Mouse (Mus musculus) natural killer cell, adult 2 months (primary cell): ENCODE results near the gene Dpyd.

Experiments used
- DNase-seq, 2 experiments: peaks; one replicate each; pipeline ENCODE4 v3.0.0; 2022; ENCODE audit warnings: low spot score in 2 of 2

The Dpyd gene

DNA sequence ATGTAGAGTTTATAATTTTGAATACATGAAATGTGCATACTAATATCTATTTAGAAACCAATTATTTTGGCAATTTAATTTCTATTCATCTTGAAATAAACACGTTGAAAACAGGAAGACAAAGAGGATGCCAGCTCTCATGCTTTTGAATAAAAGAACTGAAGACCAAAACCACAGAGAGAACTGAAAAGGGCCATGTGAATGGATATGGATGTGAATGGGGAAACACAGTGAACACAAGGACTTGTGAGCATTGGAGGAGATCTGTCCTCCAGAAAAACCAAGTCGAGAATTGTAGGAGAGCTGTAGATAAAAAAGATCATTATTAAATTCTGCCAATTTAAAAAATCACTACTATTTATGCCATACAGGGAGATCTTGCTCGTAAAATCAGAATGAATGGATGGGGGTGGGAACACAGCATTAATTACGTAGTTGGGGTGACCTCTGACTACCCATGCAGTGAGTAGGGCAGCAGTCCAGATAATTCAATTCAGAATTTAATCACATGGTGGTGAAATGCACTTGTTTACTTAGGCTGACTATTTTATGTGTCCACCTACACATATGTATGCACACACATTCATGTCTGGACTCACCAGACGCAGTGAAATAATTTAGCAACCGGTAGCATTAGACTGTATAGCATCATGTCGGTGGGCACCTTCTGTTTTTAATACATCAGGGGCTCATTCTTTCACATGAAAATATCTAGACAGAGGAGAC lies 114.3 kb downstream of the Dpyd start:
- no peak for DNase-seq

DNA sequence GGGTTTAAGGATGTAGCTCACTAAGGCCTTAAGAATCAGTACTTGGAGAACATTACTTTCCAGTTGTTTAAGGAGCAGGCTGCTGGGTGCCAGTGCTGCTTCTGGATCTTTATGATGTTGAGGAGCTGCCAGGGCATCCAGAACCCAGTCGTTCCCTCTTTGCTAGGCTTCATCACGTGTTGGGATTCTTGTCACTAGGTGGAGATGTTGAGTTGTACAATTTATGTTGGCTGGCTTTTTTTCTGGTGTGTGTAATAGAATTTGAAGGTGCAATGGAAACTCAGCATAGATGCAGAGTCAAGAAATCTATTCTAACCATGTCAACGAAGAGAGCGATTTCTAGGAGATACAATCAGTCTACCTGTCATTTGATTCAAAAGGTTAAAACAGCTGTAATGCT lies 118.9 kb downstream of the Dpyd start:
- DNase-seq, result no peak

DNA sequence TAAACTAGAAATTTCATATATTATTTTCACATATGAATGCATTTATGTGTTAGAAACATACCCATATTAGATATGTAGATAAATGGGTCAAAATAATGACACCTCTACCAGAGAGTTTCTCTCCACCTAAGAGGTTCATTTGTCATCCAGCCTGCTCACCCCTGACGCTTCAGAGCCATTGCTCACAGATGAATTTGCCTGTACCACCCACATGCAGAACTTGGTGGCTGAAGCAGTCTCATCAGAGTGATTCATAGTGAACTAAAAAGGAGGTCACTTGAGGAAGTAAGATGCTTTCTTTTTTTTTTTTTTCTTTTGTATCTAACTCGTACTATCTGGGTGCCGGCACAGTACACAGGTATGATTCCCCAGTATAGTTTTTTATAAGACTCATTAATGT lies 188.3 kb downstream of the Dpyd start:
- DNase-seq, result no peak

DNA sequence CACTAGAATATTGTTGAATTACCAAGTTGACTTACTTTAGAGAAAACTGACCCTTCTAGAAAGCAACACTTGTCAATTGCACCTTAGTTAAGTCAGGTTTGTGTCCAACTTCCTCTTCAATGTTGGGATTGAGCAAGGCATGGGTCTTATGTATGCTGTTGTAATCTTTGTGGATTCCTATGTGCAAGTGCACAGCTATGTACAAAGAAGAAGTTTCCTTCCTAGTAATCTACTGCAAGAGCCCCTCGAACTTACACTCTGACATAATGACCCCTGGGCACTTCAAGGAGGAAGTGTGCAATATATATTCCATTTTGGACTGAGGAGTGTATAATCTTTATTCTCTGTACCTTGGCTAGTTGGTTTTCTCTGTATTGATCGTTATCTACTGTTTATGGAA lies 191.7 kb downstream of the Dpyd start:
- no peak for DNase-seq

GRCm38 (mm10) chr3:118756099-118756498 lies 194.2 kb downstream of the Dpyd start:
- DNase-seq, result no peak

DNA sequence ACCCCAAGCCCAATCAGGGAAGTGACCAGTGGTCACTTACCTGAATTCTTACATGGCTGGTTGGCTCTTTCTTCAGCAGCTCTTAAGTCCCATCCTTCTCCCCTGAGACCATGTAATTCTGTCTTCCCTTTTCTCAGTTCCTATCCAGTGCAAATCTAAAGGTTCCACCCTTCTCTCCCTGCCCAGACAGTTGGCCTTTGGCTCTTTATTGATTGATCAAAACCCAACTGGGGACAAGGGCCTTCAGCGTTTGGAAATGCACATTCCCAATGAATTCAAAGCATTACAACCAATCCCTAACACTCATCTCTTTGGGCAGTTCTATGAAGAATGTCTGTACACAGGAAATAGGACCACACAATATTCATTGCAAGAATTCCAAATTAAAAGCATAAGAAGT lies 251.0 kb downstream of the Dpyd start:
- DNase-seq, result no peak

DNA sequence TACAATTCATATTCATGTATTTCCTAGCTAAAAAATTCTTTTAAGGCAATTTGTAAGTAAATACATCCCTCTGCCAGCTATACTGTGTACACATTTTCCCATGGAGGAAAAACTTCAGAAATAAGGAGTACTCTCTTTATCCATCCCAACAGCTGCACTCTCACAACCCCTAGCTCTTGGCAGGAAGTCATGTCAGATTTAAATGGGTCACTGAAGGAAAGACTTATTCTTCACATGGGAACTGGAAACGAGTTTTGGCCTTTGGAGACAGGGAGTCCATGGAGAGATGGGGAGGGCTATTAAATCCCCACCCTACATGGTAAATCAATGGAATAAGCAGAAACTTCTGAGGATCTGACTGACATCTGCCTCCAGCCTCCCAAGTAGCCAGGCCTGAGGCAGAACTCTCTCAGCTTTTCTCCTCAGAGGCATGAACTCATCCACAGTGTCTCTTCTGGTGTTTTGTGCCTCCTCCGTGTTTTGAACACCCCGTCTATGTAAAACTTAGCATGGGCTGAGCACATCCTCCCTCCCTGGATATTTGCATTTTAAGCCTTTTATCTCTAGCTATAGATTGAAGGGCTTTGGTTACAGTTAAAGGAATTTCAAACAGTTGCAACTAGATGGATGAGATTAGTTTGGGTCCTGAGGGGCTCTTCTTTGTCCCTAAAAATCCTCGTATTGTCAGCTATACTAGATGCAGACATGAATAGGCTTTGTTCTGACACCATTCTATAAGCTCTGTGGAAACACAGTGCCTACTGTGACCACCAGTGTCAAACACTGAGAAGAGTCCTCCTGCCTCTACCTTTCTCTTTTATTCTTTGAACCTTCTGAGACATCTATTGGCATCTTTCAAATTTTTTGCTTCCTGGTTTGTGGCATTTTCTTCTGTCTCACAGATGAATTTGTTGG lies 288.9 kb downstream of the Dpyd start:
- DNase-seq, result no peak

GRCm38 (mm10) chr3:118852711-118853110 lies 290.8 kb downstream of the Dpyd start:
- DNase-seq, result no peak

DNA sequence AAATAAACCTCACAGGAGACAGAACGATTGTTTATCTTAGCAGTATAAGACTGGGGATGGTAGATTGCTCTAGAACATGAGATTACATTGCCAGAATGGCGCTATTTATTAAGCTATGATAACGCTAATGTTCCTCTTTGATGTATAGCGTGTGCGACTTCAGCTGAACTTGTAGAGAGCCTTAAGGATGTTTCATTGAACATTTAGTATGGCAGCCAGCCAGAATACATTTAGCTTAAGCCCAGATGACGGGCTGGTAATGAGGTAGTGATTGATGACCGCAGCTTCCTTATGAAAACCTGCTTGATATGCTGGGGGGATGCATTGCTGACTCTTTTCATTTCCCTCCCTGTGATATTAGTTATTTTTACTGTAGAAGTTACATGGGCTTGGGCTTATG lies 293.5 kb downstream of the Dpyd start:
- DNase-seq, result no peak

GRCm38 (mm10) chr3:118869113-118870107 lies 307.5 kb downstream of the Dpyd start:
- no peak for DNase-seq

DNA sequence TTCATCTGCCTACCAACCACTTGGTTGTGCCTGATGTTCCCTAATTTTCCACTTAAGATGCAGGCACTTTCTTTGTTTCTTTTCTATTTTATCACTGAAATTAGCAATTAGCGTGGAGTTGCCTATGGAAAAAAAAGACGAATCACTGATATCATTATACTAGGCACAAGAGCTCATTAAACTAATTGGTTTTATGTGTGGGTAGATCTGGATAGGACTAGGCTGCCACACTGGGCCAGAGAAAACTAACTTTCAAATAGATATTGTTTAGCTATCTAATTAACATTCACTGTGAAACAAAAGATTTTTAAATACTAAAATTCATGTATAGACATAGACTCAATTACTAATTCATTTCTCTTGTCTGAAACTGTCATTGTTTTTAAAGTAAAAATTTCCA lies 313.9 kb downstream of the Dpyd start:
- no peak for DNase-seq

DNA sequence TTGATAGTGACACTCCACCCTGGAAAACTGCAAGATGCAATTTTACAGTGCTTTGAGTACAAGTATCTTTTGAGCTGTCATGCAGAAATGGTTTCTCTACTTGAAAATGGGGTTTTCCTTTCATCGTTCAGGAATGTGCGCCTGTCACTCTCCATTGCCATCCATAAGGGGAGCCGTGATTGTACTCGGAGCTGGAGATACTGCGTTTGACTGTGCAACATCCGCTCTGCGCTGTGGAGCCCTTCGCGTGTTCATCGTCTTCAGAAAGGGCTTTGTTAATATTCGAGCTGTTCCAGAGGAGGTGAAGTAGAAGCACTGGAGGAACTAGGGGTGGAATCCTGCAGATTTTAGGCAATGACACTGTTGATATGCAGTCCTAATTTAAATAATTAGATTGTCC lies 337.1 kb downstream of the Dpyd start:
- no peak for DNase-seq

DNA sequence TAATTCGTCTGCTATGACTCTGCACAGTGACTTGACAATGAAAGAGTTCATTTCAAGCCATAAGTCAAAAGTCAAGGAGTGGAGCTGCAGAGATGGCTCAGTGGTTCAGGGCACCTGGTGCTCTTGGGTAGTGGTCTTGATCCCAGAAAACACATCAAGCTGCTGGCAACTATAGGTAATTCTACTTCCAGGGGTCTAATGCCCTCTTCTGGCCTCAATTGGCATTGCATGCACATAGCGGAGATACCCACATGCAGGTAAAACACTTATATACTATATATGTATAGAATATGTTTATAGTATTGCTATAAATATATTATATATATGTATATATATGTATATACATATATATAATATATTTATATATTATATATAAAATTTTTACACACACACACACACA lies 429.4 kb downstream of the Dpyd start:
- no peak for DNase-seq

GRCm38 (mm10) chr3:118991793-118992192 lies 429.9 kb downstream of the Dpyd start:
- DNase-seq, result no peak

GRCm38 (mm10) chr3:119021255-119021654 lies 459.3 kb downstream of the Dpyd start:
- DNase-seq, result no peak

DNA sequence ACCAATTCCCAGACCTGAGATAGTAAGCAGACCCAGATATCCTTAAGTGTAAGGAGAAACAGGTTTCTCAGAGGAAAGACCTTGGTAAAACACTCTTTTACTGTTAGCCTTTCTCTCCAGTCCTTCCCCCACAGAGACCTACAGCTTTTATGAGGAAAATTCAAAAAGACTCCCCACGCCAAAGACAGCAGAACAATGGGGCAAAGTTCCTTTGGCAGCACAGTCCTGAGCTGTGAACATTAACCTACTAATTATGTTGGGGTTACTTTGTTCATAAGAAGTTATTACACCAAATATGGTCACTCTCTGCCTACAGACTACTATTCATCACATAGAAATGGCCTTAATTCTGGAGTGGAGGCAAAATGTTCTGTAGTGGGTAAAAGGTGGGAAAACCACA lies 480.7 kb downstream of the Dpyd start:
- DNase-seq, result no peak

DNA sequence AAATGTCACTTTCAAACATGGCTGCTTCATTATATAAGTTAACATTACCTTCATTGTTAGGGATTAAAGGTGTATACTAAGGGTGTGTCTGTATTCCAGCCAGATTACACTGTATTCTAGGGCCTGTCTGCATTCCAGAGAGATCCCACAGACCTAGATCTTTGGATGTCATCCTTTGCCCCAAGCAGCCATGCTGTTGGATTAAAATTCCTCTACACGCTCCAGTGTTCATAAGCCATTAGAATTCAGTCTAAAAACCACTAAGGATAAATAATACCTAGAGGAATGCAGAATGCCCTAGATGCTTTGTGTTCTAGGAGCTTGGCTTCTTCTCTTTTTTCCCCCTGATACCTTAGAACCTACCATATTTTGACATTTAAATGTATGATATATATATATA lies 494.2 kb downstream of the Dpyd start:
- DNase-seq, result no peak

DNA sequence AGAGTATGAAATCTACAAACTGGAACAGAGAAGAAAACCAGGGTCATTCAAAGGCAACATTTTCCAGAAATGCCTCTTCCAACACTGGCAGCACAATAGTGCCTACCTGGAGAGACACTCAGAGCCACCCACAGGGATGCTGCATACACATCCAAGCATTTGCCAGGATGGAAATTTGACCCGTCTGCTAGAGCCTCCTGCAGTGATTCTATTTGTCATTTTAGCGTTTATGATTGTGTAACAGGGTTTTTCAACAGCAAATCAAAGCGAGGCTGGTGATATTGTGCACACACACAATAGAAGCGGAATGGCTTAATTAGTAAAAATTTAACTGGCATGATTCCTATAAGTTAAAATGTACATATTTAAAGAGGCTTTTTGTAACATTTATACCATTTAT lies 501.3 kb downstream of the Dpyd start:
- no peak for DNase-seq

DNA sequence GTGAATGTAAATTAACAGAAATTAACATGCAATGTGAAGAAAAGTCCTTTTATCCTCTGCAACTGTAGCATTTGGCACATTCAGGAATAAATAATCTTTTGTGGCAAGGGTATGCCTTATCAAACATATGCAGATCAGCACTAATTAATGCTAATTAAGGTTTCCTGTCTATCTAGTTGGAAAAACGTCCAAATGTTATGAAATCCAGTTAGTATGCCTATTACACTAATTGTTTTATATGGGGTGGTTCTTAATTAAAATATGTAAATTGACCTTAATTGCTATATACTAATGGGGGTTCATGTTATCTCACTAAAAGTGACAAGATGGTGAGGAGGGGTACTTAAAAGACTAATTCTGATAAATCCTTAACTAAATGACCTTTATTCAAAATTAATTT lies 501.7 kb downstream of the Dpyd start:
- DNase-seq, result no peak

GRCm38 (mm10) chr3:119064746-119065145 lies 502.8 kb downstream of the Dpyd start:
- no peak for DNase-seq

GRCm38 (mm10) chr3:119067221-119067620 lies 505.3 kb downstream of the Dpyd start:
- no peak for DNase-seq

DNA sequence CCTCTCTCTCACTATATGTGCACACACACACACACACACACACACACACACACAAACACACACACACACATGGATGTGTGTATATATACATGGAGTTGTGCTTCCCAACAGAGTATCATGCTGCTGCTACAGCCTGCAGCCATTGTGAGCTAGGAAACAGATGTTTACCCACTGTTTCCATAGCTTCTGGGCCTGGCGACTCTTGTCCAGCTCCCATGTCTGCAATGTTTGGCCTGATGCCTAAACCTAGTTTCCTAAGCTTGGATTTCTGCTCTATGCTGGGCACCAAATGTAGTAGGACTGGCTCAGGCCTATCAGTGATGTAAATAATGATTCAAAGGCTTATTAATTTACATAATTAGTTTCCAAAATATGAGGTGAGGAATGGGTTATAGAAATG lies 524.7 kb downstream of the Dpyd start:
- no peak for DNase-seq
